Comparison of ENCODE assay signal across 11 mouse cellular contexts in the genomic region with DNA sequence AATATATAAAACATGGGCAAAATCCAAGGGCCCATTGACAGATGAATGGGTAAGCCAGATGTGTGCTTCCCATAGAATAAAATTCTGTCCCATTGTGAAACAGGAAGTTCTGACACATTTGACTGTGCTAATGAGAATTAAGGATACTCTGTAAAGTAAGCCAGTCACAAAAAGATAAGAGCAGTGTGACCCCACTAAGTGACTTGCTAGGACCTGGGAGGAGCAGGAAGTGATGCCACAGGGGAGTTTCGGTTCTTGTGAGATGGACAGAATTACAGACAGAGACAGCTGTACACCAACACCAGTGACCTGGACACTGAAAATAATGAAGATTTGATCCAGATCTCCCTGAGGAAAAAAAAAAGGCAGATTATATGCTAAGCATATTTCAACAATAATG.
"Had no signal": no experiment of that assay in that cellular context is flagged by ENCODE, and none has a peak within 500 bp of the region (broad histone marks: within the 10 kb centered on the region; RNA-seq: fewer than 3 reads in every experiment).

No protein-coding gene starts in this region.

- H3K9me3 ChIP-seq: limb, embryonic 13.5 days; liver, embryonic 15.5 days; midbrain, embryonic 13.5 days; neural tube, embryonic 15.5 days had no signal

- H3K4me1 ChIP-seq: limb, embryonic 13.5 days; midbrain, embryonic 13.5 days had no signal

- H3K4me3 ChIP-seq: layer of hippocampus, adult 2 months; limb, embryonic 13.5 days; liver, embryonic 15.5 days; midbrain, embryonic 13.5 days; neural tube, embryonic 15.5 days had no signal

- H3K27me3 ChIP-seq: limb, embryonic 13.5 days; liver, embryonic 15.5 days; neural tube, embryonic 15.5 days had no signal

- DNase-seq: kidney, postnatal 10 days; kidney, postnatal 4 days; lung, embryonic 14.5 days; lung, postnatal 10 days; lung, postnatal 4 days; thymus, postnatal 36 days had no signal

- H3K36me3 ChIP-seq: limb, embryonic 13.5 days; liver, embryonic 15.5 days; midbrain, embryonic 13.5 days had no signal
